Mouse (Mus musculus) midbrain, embryonic 10.5 days (tissue): ENCODE results near the gene Gss. TPM values are rescaled to one million over a fixed set of nuclear protein-coding genes. Genes with fewer than 3 reads are reported as not detected.
"Not testable (repeated sequence)": the region's sequence is repeated elsewhere in the genome, so short reads cannot be mapped to it uniquely, and the experiment has no call there.

Experiments
- DNase-seq: peaks from one replicate; pipeline ENCODE4 v3.0.0-alpha.2; 2017; ENCODE audit warnings: low spot score
- H3K27ac ChIP-seq: fragments of 300-500 bp; sonication (generic); replicated peaks from 2 replicates; pipeline ENCODE4 v1.5.1; 2016; ENCODE audit warnings: mild to moderate bottlenecking
- H3K27me3 ChIP-seq: fragments of 300-500 bp; sonication (generic); 2 replicates; pipeline ENCODE4 v1.6.1; 2016; ENCODE audit warnings: low read depth, mild to moderate bottlenecking; ENCODE audit not compliant: poor library complexity, severe bottlenecking
- H3K36me3 ChIP-seq: fragments of 300-500 bp; sonication (generic); 2 replicates; pipeline ENCODE4 v1.6.1; 2016; ENCODE audit warnings: mild to moderate bottlenecking, moderate library complexity
- H3K4me1 ChIP-seq: fragments of 300-500 bp; sonication (generic); 2 replicates; pipeline ENCODE4 v1.6.1; 2016
- H3K4me3 ChIP-seq: fragments of 300-500 bp; sonication (generic); 2 replicates; pipeline ENCODE4 v1.5.1; 2016; ENCODE audit warnings: mild to moderate bottlenecking, moderate library complexity
- H3K9me3 ChIP-seq: fragments of 300-500 bp; sonication (generic); replicated peaks from 2 replicates; pipeline ENCODE4 v1.6.1; 2016; ENCODE audit warnings: mild to moderate bottlenecking
- WGBS: fragments of 180-500 bp; shearing (Covaris S2); methylation state at CpG from one replicate; pipeline ENCODE4 v1.1.7; 2016; 5-methylcytosine and 5-hydroxymethylcytosine counted together
- polyA plus RNA-seq: library from polyadenylated mRNA; unstranded; fragments of >200 nt; fragmentation: Nextera tagmentation; extraction: Ambion mirVana; gene quantifications from 2 replicates; pipeline ENCODE4 v1.2.1, GENCODE M21; 2016

Gene Gss
- polyA plus RNA-seq, 1 experiment from 2014 or later, result 22.1 TPM

GRCm38 (mm10) chr2:155611834-155612550 lies 19.4 kb upstream of the Gss start:
- H3K4me3 ChIP-seq, result no peak overlapping the region
- H3K27ac ChIP-seq, result no peak overlapping the region
- no peaks in the 10 kb centered on the region for H3K9me3 ChIP-seq
- H3K4me1 ChIP-seq, result peaks cover 20% of the 10 kb centered on the region
- H3K27me3 ChIP-seq, result peaks cover 27% of the 10 kb centered on the region
- WGBS, result 90% methylated on average over 9 of the region's 9 CpGs
- DNase-seq, result no peak
- H3K36me3 ChIP-seq, result no peaks in the 10 kb centered on the region

- H3K27me3 ChIP-seq, result peaks cover 27% of the 10 kb centered on the region
- peaks cover 20% of the 10 kb centered on the region for H3K4me1 ChIP-seq
- WGBS, result 42% methylated on average over 4 of the region's 4 CpGs
- H3K27ac ChIP-seq, result no peak within 1 kb of the TSS
- no peaks in the 10 kb centered on the region for H3K36me3 ChIP-seq
- no peak for DNase-seq
- no peaks in the 10 kb centered on the region for H3K9me3 ChIP-seq
- H3K4me3 ChIP-seq, result no peak within 1 kb of the TSS
These were observed 18.4 kb upstream of the Gss start, which contains the start of gene Myh7b for GRCm38 (mm10) chr2:155610978-155611377. Gene Myh7b, plus strand, starts transcription at chr2:155611212.

- peaks cover 10% of the 10 kb centered on the region for H3K4me1 ChIP-seq
- no peaks in the 10 kb centered on the region for H3K27me3 ChIP-seq
- H3K36me3 ChIP-seq, result no peaks in the 10 kb centered on the region
- H3K4me3 ChIP-seq, result no peak overlapping the region
- 88% methylated on average over 4 of the region's 4 CpGs for WGBS
- H3K27ac ChIP-seq, result peak overlapping the region; percentile 38; the same call in 1 of the 2 replicates
- H3K9me3 ChIP-seq, result no peaks in the 10 kb centered on the region
- no peak for DNase-seq
These were observed 13.8 kb upstream of the Gss start for GRCm38 (mm10) chr2:155606360-155606759.

- not testable (repeated sequence) for H3K9me3 ChIP-seq, H3K36me3 ChIP-seq, H3K4me3 ChIP-seq, H3K27me3 ChIP-seq, H3K4me1 ChIP-seq, DNase-seq
- WGBS, result 83% methylated on average over 4 of the region's 4 CpGs
- 0 out of 2 replicates have a peak overlapping the region, but pooled peaks have one; percentile 2 for H3K27ac ChIP-seq
These were observed 12.6 kb upstream of the Gss start for GRCm38 (mm10) chr2:155605236-155605589.

GRCm38 (mm10) chr2:155604560-155605235 lies 12.1 kb upstream of the Gss start:
- Histone ChIP-seq H3K9me3 (no peaks in the 10 kb centered on the region), H3K4me3 (no peak overlapping the region), H3K36me3 (no peaks in the 10 kb centered on the region), H3K27me3 (no peaks in the 10 kb centered on the region), H3K4me1 (peaks cover 4% of the 10 kb centered on the region), H3K27ac (0 out of 2 replicates have a peak overlapping the region, but pooled peaks have one; percentile 2)
- 70% methylated on average over 10 of the region's 10 CpGs for WGBS
- no peak for DNase-seq

- DNase-seq, result no peak
- no peaks in the 10 kb centered on the region for H3K9me3 ChIP-seq
- H3K27ac ChIP-seq, result no peak overlapping the region; the same call in 1 of the 2 replicates
- peaks cover 4% of the 10 kb centered on the region for H3K4me1 ChIP-seq
- no peak overlapping the region for H3K4me3 ChIP-seq
- H3K36me3 ChIP-seq, result no peaks in the 10 kb centered on the region
- H3K27me3 ChIP-seq, result no peaks in the 10 kb centered on the region
- WGBS, result 66% methylated on average over 3 of the region's 3 CpGs
These were observed 11.1 kb upstream of the Gss start for GRCm38 (mm10) chr2:155603707-155604106.

- no peaks in the 10 kb centered on the region for H3K27me3 ChIP-seq
- no peak overlapping the region for H3K4me3 ChIP-seq
- DNase-seq, result no peak
- H3K9me3 ChIP-seq, result no peaks in the 10 kb centered on the region
- H3K36me3 ChIP-seq, result no peaks in the 10 kb centered on the region
- no peak overlapping the region for H3K27ac ChIP-seq
- WGBS, result 86% methylated on average over 6 of the region's 6 CpGs
- peaks cover 16% of the 10 kb centered on the region for H3K4me1 ChIP-seq
These were observed 2.9 kb upstream of the Gss start for GRCm38 (mm10) chr2:155595516-155595915.

- H3K4me3 ChIP-seq, result peak overlapping the region; percentile 69
- H3K27ac ChIP-seq, result peak overlapping the region; percentile 93
- no peaks in the 10 kb centered on the region for H3K9me3 ChIP-seq
- no peak for DNase-seq
- peaks cover 16% of the 10 kb centered on the region for H3K4me1 ChIP-seq
- 1% methylated on average over 9 of the region's 9 CpGs for WGBS
- H3K27me3 ChIP-seq, result no peaks in the 10 kb centered on the region
- no peaks in the 10 kb centered on the region for H3K36me3 ChIP-seq
These were observed 259 bp upstream of the Gss start for GRCm38 (mm10) chr2:155592854-155593283.

GRCm38 (mm10) chr2:155591676-155592075 lies 934 bp downstream of the Gss start:
- no peaks in the 10 kb centered on the region for H3K27me3 ChIP-seq
- DNase-seq, result no peak
- no peaks in the 10 kb centered on the region for H3K36me3 ChIP-seq
- peaks cover 20% of the 10 kb centered on the region for H3K4me1 ChIP-seq
- H3K27ac ChIP-seq, result peak overlapping the region; percentile 93
- 9% methylated on average over 6 of the region's 6 CpGs for WGBS
- H3K9me3 ChIP-seq, result no peaks in the 10 kb centered on the region
- peak overlapping the region; percentile 69 for H3K4me3 ChIP-seq

- DNase-seq, result no peak
- peaks cover 22% of the 10 kb centered on the region for H3K4me1 ChIP-seq
- WGBS, result 91% methylated on average over 2 of the region's 2 CpGs
- H3K36me3 ChIP-seq, result no peaks in the 10 kb centered on the region
- H3K9me3 ChIP-seq, result no peaks in the 10 kb centered on the region
- H3K27ac ChIP-seq, result no peak overlapping the region
- H3K27me3 ChIP-seq, result no peaks in the 10 kb centered on the region
- H3K4me3 ChIP-seq, result no peak overlapping the region
These were observed 1.7 kb downstream of the Gss start for GRCm38 (mm10) chr2:155590876-155591275.

- no peaks in the 10 kb centered on the region for H3K36me3 ChIP-seq
- H3K27me3 ChIP-seq, result no peaks in the 10 kb centered on the region
- no peaks in the 10 kb centered on the region for H3K9me3 ChIP-seq
- H3K4me3 ChIP-seq, result no peak overlapping the region
- 78% methylated on average over 6 of the region's 6 CpGs for WGBS
- no peak overlapping the region for H3K27ac ChIP-seq
- DNase-seq, result no peak
- peaks cover 34% of the 10 kb centered on the region for H3K4me1 ChIP-seq
These were observed 3.1 kb downstream of the Gss start for GRCm38 (mm10) chr2:155589521-155589920.

- 80% methylated on average over 3 of the region's 3 CpGs for WGBS
- Histone ChIP-seq H3K4me1 (peaks cover 33% of the 10 kb centered on the region), H3K36me3 (no peaks in the 10 kb centered on the region), H3K27ac (no peak overlapping the region), H3K27me3 (no peaks in the 10 kb centered on the region), H3K4me3 (no peak overlapping the region), H3K9me3 (no peaks in the 10 kb centered on the region)
- DNase-seq, result no peak
These were observed 4.5 kb downstream of the Gss start for GRCm38 (mm10) chr2:155588136-155588535.

- Histone ChIP-seq H3K36me3 (no peaks in the 10 kb centered on the region), H3K27me3 (no peaks in the 10 kb centered on the region), H3K9me3 (no peaks in the 10 kb centered on the region), H3K27ac (no peak overlapping the region), H3K4me1 (peaks cover 18% of the 10 kb centered on the region), H3K4me3 (no peak overlapping the region)
- 44% methylated on average over 10 of the region's 10 CpGs for WGBS
- peak; percentile 25 for DNase-seq
These were observed 7.1 kb downstream of the Gss start for GRCm38 (mm10) chr2:155585486-155585885.
